Mouse (Mus musculus) skeletal muscle tissue, postnatal 0 days (tissue): ENCODE data around the gene Cabp1. TPM values are rescaled to one million over a fixed set of nuclear protein-coding genes. Genes with fewer than 3 reads are reported as not detected.

ENCODE experiments used
- polyA plus RNA-seq: library from polyadenylated mRNA; unstranded; fragments of >200 nt; fragmentation: Nextera tagmentation; extraction: Ambion mirVana; gene quantifications from 2 replicates; pipeline ENCODE4 v1.2.1, GENCODE M21; 2015

Cabp1 gene
- polyA plus RNA-seq = 1.1 and 1.6 TPM in 2 replicates

DNA sequence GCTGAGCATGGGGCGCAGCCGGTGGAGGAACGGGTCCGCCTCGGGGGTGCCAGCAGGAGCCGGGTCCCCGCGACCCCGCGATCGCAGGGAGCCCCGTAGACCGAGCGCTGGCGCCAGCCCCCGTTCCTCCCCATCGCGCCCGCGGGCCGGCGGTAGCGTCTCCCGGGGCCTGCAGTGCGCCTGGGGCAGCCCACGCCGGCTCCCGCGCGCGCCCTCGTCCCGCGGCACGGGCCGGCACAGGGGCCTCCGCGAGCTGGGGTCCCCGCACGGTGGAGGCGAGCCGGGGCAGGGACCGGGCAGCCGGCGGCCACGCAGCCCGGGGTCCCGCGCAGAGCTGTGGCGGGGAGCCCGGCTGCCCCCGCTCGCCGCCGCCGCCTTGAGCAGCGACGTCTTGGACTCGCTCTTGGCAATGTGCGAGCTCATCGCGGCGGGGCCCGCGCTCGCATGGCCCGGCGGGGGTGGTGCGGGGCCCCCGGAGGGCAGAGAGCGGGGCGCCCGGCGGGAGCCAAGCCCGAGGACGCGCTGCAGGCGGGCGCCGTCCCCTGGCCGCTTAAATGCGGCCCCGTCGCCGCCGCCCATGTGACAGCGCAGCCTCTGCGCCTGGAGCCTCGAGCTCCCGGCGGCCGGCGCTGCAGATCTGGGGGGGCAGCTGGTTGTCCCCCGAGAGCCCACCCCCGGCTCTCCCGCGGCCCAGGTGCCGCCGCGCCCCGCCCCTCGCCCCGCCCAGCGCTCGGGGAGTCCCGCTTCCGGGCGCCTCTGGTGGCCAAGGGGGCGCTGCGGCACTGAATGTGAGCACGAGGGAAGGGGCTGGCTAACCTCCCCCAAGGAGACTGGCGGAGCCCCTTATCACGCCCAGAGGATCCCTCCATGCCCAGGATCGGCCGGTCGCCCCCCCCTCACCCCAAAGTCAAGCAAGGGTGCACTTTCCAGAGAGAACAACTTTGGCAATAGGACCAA is at the start of gene Cabp1:
Cabp1 (minus strand) TSS at position 713 of the 957 bp plus-strand sequence.

DNA sequence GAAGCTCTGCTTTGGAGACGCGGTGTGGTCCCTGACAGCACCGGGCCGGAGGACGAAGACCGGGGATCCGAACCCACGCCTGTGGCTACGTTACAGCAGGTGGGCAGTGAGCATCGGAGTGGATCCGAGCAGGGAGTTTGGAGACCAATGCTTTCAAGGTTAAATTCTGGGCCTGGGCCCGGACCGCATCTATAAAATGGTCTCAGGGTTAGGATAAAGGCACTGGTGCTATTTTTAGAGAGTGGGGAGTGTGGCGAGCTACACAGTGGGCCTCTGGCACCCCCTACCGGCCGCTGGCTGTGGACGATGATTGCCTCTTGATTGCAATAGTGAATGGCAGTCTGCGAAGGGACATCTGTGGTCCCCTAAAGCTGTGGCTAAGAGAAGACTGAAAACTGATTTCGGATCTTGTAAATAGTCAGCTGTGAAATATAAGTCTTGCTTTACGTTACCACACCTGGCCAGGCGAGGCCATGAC is 41.6 kb upstream of the Cabp1 start, which contains the start of gene Pop5:
Pop5 (plus strand) TSS at position 51 of the 478 bp plus-strand sequence.

DNA sequence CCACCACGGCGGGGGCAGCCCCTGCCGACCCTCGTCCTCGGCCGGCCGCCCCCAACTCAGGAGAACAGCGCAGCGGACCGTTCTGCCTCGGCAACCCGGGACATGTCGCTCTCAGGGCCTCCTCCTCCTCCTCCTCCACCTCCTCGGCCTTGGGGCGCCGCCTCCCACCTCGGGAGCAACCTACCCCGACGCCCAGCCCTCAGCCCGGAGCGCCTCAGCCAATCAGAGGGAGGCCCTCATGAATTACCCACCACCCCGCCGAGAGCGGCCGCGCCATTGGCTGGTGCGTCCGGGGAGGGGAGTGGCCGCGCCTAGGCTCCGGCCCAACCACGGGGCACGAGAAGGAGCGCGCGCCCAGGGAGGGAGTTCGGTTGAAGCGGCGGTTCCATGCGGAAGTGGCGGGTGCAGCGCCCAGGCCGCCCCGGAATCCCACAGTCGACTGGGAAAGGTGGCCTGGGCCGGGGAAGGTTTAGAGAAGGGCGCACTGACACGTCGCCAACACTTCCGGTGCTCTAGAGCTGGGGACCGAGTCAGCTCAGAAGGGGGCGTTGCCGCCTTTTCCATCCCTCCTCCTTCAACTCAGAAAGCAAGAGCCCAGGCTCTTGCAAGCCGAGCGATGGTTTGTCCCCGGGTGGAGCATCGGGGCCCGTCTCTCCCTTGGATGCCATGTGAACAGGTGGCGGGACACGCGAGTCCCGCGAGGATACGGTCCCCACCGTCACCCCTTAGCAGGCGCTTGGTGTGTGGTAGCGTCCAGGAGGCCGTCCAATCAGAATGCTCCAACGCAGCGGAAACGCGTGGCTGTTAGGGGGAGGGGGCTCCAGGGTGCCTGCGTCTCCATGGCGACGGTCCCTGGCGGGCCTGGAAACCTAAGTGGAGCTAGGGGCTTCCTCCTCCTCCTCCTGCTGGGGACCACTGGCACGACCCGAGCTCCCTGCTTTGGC is 35.9 kb downstream of the Cabp1 start, which contains the start of gene Mlec:
Mlec (minus strand) TSS at position 140 of the 944 bp plus-strand sequence.

DNA sequence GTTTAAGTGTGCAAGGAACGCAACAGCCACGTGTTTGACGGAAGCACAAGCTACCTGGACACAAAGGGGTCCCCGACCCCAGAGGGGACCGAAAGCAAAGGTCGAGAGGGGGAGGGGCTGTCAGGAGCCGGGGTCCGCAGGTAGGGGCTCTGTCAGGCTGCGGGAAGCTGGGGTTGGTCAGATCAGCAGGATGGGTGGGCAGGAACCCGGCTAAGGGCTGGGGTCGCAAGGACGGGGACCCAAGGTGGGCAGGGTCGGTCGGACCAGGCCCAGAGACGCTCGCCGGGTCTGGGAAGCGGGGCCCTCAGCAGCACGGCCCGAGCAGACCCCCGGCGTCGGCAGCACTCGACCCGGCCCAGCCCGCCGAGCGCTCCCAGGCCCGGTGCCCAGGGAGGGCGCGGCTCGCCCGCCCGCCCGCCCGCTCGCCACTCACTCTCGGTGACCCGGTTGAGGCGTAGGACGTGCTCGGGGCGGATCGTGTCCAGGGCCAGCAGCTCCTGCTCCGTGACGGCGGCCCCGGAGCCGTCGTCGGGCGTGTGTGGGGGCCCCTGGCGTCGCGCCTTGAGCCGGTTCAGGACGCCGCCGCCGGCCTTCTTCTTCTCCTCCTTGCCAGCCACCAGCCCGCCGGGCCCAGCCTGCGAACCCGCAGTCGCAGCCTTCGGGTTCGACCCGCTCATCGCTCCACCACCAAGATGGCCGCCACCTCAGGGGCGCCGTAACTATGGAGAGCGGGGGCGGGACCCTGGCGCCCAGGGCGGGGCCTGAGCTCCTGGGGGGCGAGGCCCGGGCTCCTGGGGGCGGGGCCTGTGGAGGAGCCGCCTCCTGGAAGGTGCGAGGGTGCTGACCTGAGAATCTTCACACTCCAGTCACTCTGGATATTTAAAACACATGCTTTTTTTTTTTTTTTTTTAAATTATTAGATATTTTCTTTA is 59.7 kb downstream of the Cabp1 start, which contains the start of gene Unc119b:
Unc119b (minus strand) TSS at position 742 of the 932 bp plus-strand sequence.

DNA sequence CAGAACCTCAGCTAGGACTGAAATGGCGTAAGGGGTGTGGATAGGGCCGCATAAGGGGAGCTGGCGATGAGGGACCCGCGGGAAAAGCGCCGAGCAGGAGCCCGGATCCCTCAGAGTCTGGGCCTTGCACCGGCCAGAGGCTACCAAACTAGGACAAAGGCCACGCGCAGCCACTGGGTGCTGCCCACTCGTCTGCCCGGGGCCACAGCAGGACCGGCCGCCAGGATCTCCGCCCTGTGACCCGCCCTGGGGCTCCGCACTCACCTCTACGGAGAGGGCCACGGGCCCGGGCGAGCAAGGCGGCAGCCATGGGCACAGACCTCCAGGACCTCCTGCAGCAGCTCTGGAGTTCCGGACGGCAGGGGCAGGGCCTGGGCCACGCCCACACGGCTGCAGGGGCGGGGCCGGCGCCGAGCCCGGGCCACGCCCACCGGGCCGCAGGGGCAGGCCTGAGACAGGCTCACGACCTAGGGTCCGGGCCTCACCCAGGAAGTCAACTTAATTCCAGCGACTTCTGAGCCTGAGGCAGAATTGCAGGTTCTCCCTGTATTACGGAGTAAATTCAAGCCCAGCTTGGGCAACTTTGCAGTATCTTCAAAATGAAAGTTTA is 75.1 kb downstream of the Cabp1 start, which contains the start of gene Acads:
Acads (minus strand) TSS at position 386 of the 610 bp plus-strand sequence.

Other genes starting within 250 kb of the Cabp1 start
- gene Hnf1a, start 223.3 kb downstream of the Cabp1 start, polyA plus RNA-seq = 0.06 and 0.11 TPM in 2 replicates
- gene Sppl3, start 183.2 kb downstream of the Cabp1 start, polyA plus RNA-seq = 14.4 and 15.0 TPM in 2 replicates
- gene Gm10401, start 96.1 kb downstream of the Cabp1 start, polyA plus RNA-seq = 16.4 and 20.0 TPM in 2 replicates
- gene Acads, start 75.0 kb downstream of the Cabp1 start, polyA plus RNA-seq = 97.2 and 104 TPM in 2 replicates
- 10.2 and 11.9 TPM in 2 replicates for gene Unc119b, start 59.4 kb downstream of the Cabp1 start, polyA plus RNA-seq
- 42.9 and 45.9 TPM in 2 replicates for gene Mlec, start 36.2 kb downstream of the Cabp1 start, polyA plus RNA-seq
- gene Pop5, start 41.5 kb upstream of the Cabp1 start, polyA plus RNA-seq = 48.9 and 59.9 TPM in 2 replicates
- gene Rnf10, start 78.5 kb upstream of the Cabp1 start, polyA plus RNA-seq = 97.3 and 98.4 TPM in 2 replicates
- gene Coq5, start 85.3 kb upstream of the Cabp1 start, polyA plus RNA-seq = 89.5 and 90.2 TPM in 2 replicates
- 565 and 667 TPM in 2 replicates for gene Dynll1, start 106.6 kb upstream of the Cabp1 start, polyA plus RNA-seq
- 65.4 and 86.5 TPM in 2 replicates for gene Srsf9, start 132.8 kb upstream of the Cabp1 start, polyA plus RNA-seq
- gene Gatc, start 146.8 kb upstream of the Cabp1 start, polyA plus RNA-seq = 18.5 and 20.5 TPM in 2 replicates
- 35.3 and 37.8 TPM in 2 replicates for gene Triap1, start 146.8 kb upstream of the Cabp1 start, polyA plus RNA-seq
- 668 and 861 TPM in 2 replicates for gene Cox6a1, start 154.6 kb upstream of the Cabp1 start, polyA plus RNA-seq
- gene Msi1, start 235.2 kb upstream of the Cabp1 start, polyA plus RNA-seq = 1.0 and 1.1 TPM in 2 replicates